Mouse (Mus musculus) forebrain, embryonic 16.5 days (tissue): ENCODE data around the gene Npepps. TPM values are rescaled to one million over a fixed set of nuclear protein-coding genes. Genes with fewer than 3 reads are reported as not detected.
"Not testable (repeated sequence)": the region's sequence is repeated elsewhere in the genome, so short reads cannot be mapped to it uniquely, and the experiment has no call there.

ENCODE experiments used
- ATAC-seq: fragments of 200-750 bp; cut with Nextera tagmentation; 2 replicates; pipeline ENCODE4 v1.8.0; 2017; ENCODE audit warnings: mild to moderate bottlenecking, moderate library complexity
- H3K27ac ChIP-seq: fragments of 300-500 bp; sonication (generic); 2 replicates; pipeline ENCODE4 v1.5.1; 2014; ENCODE audit warnings: low read length, control low read depth
- H3K27me3 ChIP-seq: fragments of 300-500 bp; sonication (generic); replicated peaks from 2 replicates; pipeline ENCODE4 v1.6.1; 2014; ENCODE audit warnings: low read length; ENCODE audit not compliant: control insufficient read depth, insufficient read depth
- H3K36me3 ChIP-seq: fragments of 300-500 bp; sonication (generic); 2 replicates; pipeline ENCODE4 v1.6.1; 2014; ENCODE audit not compliant: control insufficient read depth, insufficient read depth
- H3K4me1 ChIP-seq: fragments of 300-500 bp; sonication (generic); replicated peaks from 2 replicates; pipeline ENCODE4 v1.6.1; 2014; ENCODE audit warnings: low read length; ENCODE audit not compliant: control insufficient read depth, insufficient read depth
- H3K4me2 ChIP-seq: fragments of 300-500 bp; sonication (generic); 2 replicates; pipeline ENCODE4 v1.6.1; 2014; ENCODE audit warnings: mild to moderate bottlenecking, low read length, control low read depth
- H3K4me3 ChIP-seq: fragments of 300-500 bp; sonication (generic); replicated peaks from 2 replicates; pipeline ENCODE4 v1.5.1; 2014; ENCODE audit warnings: mild to moderate bottlenecking, low read length, control low read depth
- H3K9ac ChIP-seq: fragments of 300-500 bp; sonication (generic); replicated peaks from 2 replicates; pipeline ENCODE4 v1.6.1; 2014; ENCODE audit warnings: low read depth, low read length, control low read depth
- H3K9me3 ChIP-seq: fragments of 300-500 bp; sonication (generic); 2 replicates; pipeline ENCODE4 v1.6.1; 2016; ENCODE audit warnings: low read length; ENCODE audit not compliant: control insufficient read depth
- WGBS: fragments of 180-500 bp; shearing (Covaris S2); extraction: QIAGEN DNeasy Blood & Tissue Kit; methylation state at CpG from one replicate; pipeline ENCODE4 v1.1.7; 2014; 5-methylcytosine and 5-hydroxymethylcytosine counted together
- polyA plus RNA-seq: library from polyadenylated mRNA; unstranded; fragments of >200 nt; fragmentation: Nextera tagmentation; extraction: Ambion mirVana; gene quantifications from 2 replicates; pipeline ENCODE4 v1.2.1, GENCODE M21; 2015

The Npepps gene
- 140 and 157 TPM in 2 replicates for polyA plus RNA-seq

- H3K4me2 ChIP-seq = peak within 1 kb of the TSS; percentile 78
- peaks cover 22% of the 10 kb centered on the region for H3K4me1 ChIP-seq
- peak within 1 kb of the TSS; percentile 97 for H3K27ac ChIP-seq
- no peaks in the 10 kb centered on the region for H3K27me3 ChIP-seq
- peak within 1 kb of the TSS; percentile 97 for H3K9ac ChIP-seq
- ATAC-seq = peak; percentile 81
- peak within 1 kb of the TSS; percentile 98 for H3K4me3 ChIP-seq
- H3K9me3 ChIP-seq = no peaks in the 10 kb centered on the region
- WGBS = under 1% methylated on average over 35 of the region's 83 CpGs
- H3K36me3 ChIP-seq = no peaks in the 10 kb centered on the region
These were observed at the start of gene Npepps for GRCm38 (mm10) chr11:97280216-97280861. Gene Npepps (minus strand): TSS chr11:97280638.

- no peak for ATAC-seq
- no peak overlapping the region for H3K4me3 ChIP-seq
- no peaks in the 10 kb centered on the region for H3K9me3 ChIP-seq
- H3K27me3 ChIP-seq = no peaks in the 10 kb centered on the region
- 24% methylated on average over 9 of the region's 9 CpGs for WGBS
- H3K4me2 ChIP-seq = no peak overlapping the region
- H3K4me1 ChIP-seq = no peaks in the 10 kb centered on the region
- H3K9ac ChIP-seq = no peak overlapping the region
- H3K27ac ChIP-seq = no peak overlapping the region
- peaks cover 20% of the 10 kb centered on the region for H3K36me3 ChIP-seq
These were observed 47.7 kb upstream of the Npepps start for GRCm38 (mm10) chr11:97328148-97328547.

- Histone ChIP-seq H3K36me3 (peaks cover 20% of the 10 kb centered on the region), H3K27ac (no peak overlapping the region), H3K4me2 (no peak overlapping the region), H3K27me3 (no peaks in the 10 kb centered on the region), H3K4me3 (no peak overlapping the region), H3K9me3 (no peaks in the 10 kb centered on the region), H3K9ac (no peak overlapping the region), H3K4me1 (no peaks in the 10 kb centered on the region)
- WGBS = 78% methylated on average over 1 of the region's 1 CpGs
- ATAC-seq = no peak
These were observed 44.8 kb upstream of the Npepps start for GRCm38 (mm10) chr11:97325224-97325623.

GRCm38 (mm10) chr11:97321894-97322600 lies 41.6 kb upstream of the Npepps start:
- not testable (repeated sequence) for H3K27me3 ChIP-seq, H3K4me2 ChIP-seq, H3K27ac ChIP-seq, H3K4me1 ChIP-seq, H3K9ac ChIP-seq, ATAC-seq, H3K9me3 ChIP-seq, H3K4me3 ChIP-seq
- peaks cover 14% of the 10 kb centered on the region for H3K36me3 ChIP-seq
- 86% methylated on average over 8 of the region's 8 CpGs for WGBS

- Histone ChIP-seq H3K4me2 (no peak overlapping the region), H3K27ac (no peak overlapping the region), H3K9me3 (no peaks in the 10 kb centered on the region), H3K4me1 (no peaks in the 10 kb centered on the region), H3K27me3 (no peaks in the 10 kb centered on the region), H3K4me3 (no peak overlapping the region), H3K9ac (no peak overlapping the region), H3K36me3 (peaks cover 14% of the 10 kb centered on the region)
- ATAC-seq = no peak
- 92% methylated on average over 7 of the region's 8 CpGs for WGBS
These were observed 40.8 kb upstream of the Npepps start for GRCm38 (mm10) chr11:97321197-97321596.

- peak within 1 kb of the TSS; percentile 62 for H3K4me2 ChIP-seq
- peak within 1 kb of the TSS; percentile 80 for H3K27ac ChIP-seq
- H3K9ac ChIP-seq = peak within 1 kb of the TSS; percentile 66
- no peaks in the 10 kb centered on the region for H3K36me3 ChIP-seq
- under 1% methylated on average over 50 of the region's 50 CpGs for WGBS
- peaks cover 8% of the 10 kb centered on the region for H3K4me1 ChIP-seq
- H3K9me3 ChIP-seq = no peaks in the 10 kb centered on the region
- H3K27me3 ChIP-seq = no peaks in the 10 kb centered on the region
- H3K4me3 ChIP-seq = peak within 1 kb of the TSS; percentile 54
- peak; percentile 96 for ATAC-seq
These were observed 35.4 kb upstream of the Npepps start, which contains the start of gene Mrpl45 for GRCm38 (mm10) chr11:97315504-97316503. Gene Mrpl45 (plus strand): TSS chr11:97315716.

- Histone ChIP-seq H3K4me2 (peak overlapping the region; percentile 62), H3K4me1 (peaks cover 16% of the 10 kb centered on the region), H3K27ac (peak overlapping the region; percentile 53), H3K9ac (no peak overlapping the region; the same call in none of the 2 replicates), H3K9me3 (no peaks in the 10 kb centered on the region), H3K4me3 (peak overlapping the region; percentile 54), H3K27me3 (no peaks in the 10 kb centered on the region), H3K36me3 (no peaks in the 10 kb centered on the region)
- 50% methylated on average over 8 of the region's 8 CpGs for WGBS
- no peak for ATAC-seq
These were observed 34.5 kb upstream of the Npepps start for GRCm38 (mm10) chr11:97314751-97315503.

GRCm38 (mm10) chr11:97314110-97314509 lies 33.7 kb upstream of the Npepps start:
- ATAC-seq = no peak
- H3K4me3 ChIP-seq = no peak overlapping the region
- no peaks in the 10 kb centered on the region for H3K9me3 ChIP-seq
- no peaks in the 10 kb centered on the region for H3K36me3 ChIP-seq
- no peak overlapping the region for H3K4me2 ChIP-seq
- no peaks in the 10 kb centered on the region for H3K27me3 ChIP-seq
- H3K27ac ChIP-seq = no peak overlapping the region
- WGBS = 93% methylated on average over 3 of the region's 3 CpGs
- H3K4me1 ChIP-seq = peaks cover 23% of the 10 kb centered on the region
- no peak overlapping the region for H3K9ac ChIP-seq
